Mouse (Mus musculus): ENCODE measurements around the gene Eps8l1. TPM values are rescaled to one million over a fixed set of nuclear protein-coding genes. Genes with fewer than 3 reads are reported as not detected.
"Not testable (repeated sequence)": the region's sequence is repeated elsewhere in the genome, so short reads cannot be mapped to it uniquely, and the experiment has no call there.

Gene Eps8l1
- polyA plus RNA-seq (2012; rRNA removed), result 10.6 and 20.6 TPM in 2 replicates

DNA sequence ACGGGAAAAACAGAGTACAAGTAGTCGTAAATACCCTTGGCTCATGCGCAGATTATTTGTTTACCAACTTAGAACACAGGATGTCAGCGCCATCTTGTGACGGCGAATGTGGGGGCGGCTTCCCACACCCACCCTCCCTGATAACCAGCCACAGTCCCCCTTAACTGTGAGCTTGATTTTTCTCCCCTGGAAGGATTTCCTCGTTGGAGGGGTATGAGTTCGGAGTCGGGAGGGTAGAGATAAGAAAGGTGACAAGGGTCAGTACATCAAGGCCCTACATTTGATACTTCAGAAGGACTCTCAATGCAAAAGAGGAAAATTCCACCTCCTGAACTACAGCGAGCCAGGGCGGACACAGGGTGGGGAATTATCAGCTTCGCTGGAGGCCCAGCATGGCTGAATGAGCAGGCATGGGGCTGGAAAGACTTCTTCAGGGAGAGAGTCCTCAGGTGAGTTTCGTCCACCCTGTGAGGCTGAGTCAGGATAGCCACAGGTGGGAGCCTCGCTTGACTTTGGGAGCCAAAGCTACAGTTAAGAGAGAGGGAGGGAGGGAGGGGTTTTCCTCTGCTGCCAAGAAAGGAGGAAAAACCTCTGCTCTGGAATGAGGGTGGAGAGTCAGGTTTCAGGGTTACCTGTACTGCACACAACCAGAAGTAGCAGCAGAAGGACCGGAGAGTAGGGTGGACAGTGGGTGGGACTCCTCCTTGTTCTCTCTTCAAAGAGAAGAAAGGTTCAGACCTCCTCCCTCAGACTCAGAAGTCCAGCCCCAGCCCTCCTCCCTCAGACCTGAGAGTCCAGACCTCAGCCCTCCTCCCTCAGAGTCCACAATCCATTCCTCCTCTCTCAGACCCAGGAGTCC, at the start of gene Eps8l1:
Eps8l1 (plus strand) TSS at position 99 of the 859 bp plus-strand sequence.
- 57% methylated on average over 13 of the region's 16 CpGs for WGBS

DNA sequence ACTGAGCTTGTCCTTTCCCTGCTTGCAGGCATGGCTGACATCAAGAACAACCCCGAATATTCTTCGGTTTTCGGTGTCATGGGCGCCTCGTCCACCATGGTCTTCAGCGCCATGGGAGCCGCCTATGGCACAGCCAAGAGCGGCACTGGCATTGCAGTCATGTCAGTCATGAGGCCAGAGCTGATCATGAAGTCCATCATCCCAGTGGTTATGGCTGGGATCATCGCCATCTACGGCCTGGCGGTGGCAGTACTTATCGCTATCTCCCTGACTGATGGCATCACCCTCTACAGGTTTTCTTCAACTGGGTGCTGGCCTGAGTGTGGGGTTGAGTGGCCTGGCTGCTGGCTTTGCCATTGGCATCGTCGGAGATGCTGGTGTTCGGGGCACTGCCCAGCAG, 48.1 kb upstream of the Eps8l1 start:
- WGBS, result 93% methylated on average over 15 of the region's 15 CpGs
- DNase-seq; H3K4me1 ChIP-seq (ENCODE audit: control insufficient read depth, insufficient read depth, low read length); H3K4me3 ChIP-seq (replicated peaks; ENCODE audit: insufficient read depth, low read depth, low read length); H3K27ac ChIP-seq (ENCODE audit: insufficient read depth, low read length); H3K27me3 ChIP-seq (ENCODE audit: control insufficient read depth, insufficient read depth, low read length): not testable (repeated sequence)

More for the DNA sequence above, at the start of gene Eps8l1:
- Histone ChIP-seq H3K27ac (ENCODE audit: insufficient read depth, low read length) (peak within 1 kb of the TSS; percentile 58), H3K4me1 (ENCODE audit: control insufficient read depth, insufficient read depth, low read length) (no peaks in the 10 kb centered on the region; the same call in 1 of the 2 replicates), H3K27me3 (ENCODE audit: control insufficient read depth, insufficient read depth, low read length) (no peaks in the 10 kb centered on the region), H3K4me3 (replicated peaks; ENCODE audit: insufficient read depth, low read depth, low read length) (peak within 1 kb of the TSS; percentile 63)
- DNase-seq, result no peak
- no peak for TF ChIP-seq POLR2A (IDR thresholded peaks at IDR 0.05; ENCODE audit: borderline replicate concordance, insufficient read depth, low read length)
- no peak for TF ChIP-seq CTCF (IDR thresholded peaks at IDR 0.05; ENCODE audit: borderline replicate concordance, insufficient read depth, low read depth, low read length)

DNA sequence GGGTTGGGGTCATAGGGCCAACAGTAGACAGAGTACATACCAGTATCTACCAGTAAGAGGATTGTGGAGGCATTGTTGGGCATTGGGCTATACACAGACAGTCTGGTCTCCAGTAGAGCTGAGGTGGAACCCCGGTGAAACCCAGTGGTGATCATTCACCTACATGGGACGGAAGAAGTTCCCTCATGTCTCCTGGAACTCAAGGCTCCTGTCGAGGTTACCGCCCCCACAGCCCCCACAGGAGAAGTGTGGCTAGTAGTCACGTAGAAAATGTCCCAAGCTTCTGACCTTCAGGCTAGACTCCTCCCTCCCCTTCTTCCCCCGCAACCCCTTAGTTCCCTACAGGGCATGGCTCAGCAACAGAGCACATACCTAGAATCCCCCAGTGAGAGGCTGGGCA, 40.8 kb upstream of the Eps8l1 start:
- no peak for TF ChIP-seq CTCF (IDR thresholded peaks at IDR 0.05; ENCODE audit: borderline replicate concordance, insufficient read depth, low read depth, low read length)
- Histone ChIP-seq H3K4me1 (ENCODE audit: control insufficient read depth, insufficient read depth, low read length) (no peaks in the 10 kb centered on the region), H3K4me3 (replicated peaks; ENCODE audit: insufficient read depth, low read depth, low read length) (no peak overlapping the region), H3K27me3 (ENCODE audit: control insufficient read depth, insufficient read depth, low read length) (no peaks in the 10 kb centered on the region), H3K27ac (ENCODE audit: insufficient read depth, low read length) (no peak overlapping the region)
- 70% methylated on average over 6 of the region's 6 CpGs for WGBS
- no peak for DNase-seq

DNA sequence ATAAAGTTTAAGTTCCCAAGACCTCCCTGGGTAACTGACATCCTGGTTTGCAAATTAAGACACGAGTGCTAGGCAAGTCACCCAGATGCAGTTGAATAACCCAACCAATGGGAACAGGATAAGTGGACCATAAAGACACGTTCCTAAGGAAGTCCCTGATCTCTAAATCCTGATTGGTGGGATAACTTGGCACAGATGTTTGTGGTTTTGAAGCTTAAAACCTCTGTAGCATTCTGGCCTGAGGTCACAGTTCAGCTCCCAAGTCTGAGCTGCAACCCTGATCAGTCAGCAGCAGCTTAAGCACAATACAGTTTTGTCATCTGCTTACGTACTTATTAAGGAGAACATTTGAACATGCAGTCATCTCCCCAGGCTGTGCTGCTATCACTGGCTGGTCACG, 40.2 kb upstream of the Eps8l1 start:
- H3K27me3 ChIP-seq (ENCODE audit: control insufficient read depth, insufficient read depth, low read length), result no peaks in the 10 kb centered on the region
- WGBS, result 56% methylated on average over 4 of the region's 4 CpGs
- TF ChIP-seq POLR2A (IDR thresholded peaks at IDR 0.05; ENCODE audit: borderline replicate concordance, insufficient read depth, low read length) (no peak), CTCF (IDR thresholded peaks at IDR 0.05; ENCODE audit: borderline replicate concordance, insufficient read depth, low read depth, low read length) (no peak)
- no peak for DNase-seq
- no peaks in the 10 kb centered on the region for H3K4me1 ChIP-seq (ENCODE audit: control insufficient read depth, insufficient read depth, low read length)
- H3K27ac ChIP-seq (ENCODE audit: insufficient read depth, low read length), result no peak overlapping the region
- no peak overlapping the region for H3K4me3 ChIP-seq (replicated peaks; ENCODE audit: insufficient read depth, low read depth, low read length)

GRCm38 (mm10) chr7:4427161-4427912, 33.1 kb upstream of the Eps8l1 start:
- H3K4me3 ChIP-seq (replicated peaks; ENCODE audit: insufficient read depth, low read depth, low read length), result no peak overlapping the region
- WGBS, result 46% methylated on average over 7 of the region's 7 CpGs
- no peaks in the 10 kb centered on the region for H3K27me3 ChIP-seq (ENCODE audit: control insufficient read depth, insufficient read depth, low read length)
- H3K4me1 ChIP-seq (ENCODE audit: control insufficient read depth, insufficient read depth, low read length), result no peaks in the 10 kb centered on the region
- DNase-seq, result peak; percentile 83 to 84
- TF ChIP-seq POLR2A (IDR thresholded peaks at IDR 0.05; ENCODE audit: borderline replicate concordance, insufficient read depth, low read length) (no peak), CTCF (IDR thresholded peaks at IDR 0.05; ENCODE audit: borderline replicate concordance, insufficient read depth, low read depth, low read length) (peak; percentile 99)
- H3K27ac ChIP-seq (ENCODE audit: insufficient read depth, low read length), result no peak overlapping the region

DNA sequence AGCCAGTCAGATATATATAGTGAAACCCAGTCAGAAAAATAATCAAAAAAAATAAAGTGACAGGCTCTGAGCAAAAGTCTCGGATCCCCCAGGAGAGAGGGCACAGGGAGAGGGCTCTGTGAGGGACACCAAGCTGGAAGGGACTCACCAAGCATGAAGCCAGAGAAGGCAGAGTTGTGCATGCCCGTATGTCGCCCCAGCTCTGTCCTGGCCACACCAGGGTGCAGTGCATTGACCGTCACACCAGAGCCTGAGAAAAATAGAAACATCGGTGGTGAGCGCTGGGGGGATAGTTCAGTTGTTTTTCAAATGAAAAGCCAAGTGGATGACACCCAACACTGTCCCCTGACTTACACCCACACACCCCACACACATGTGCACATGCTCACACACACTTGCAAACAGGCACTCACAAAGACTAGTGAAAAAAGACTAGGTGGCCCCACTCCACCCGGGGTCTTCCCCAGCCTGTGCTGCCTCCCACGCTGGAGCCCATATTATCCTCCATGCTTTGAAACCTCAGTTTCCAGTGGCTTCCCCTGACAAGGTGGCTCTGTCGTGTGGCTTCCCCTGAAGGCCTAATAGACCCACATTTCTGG, 30.1 kb upstream of the Eps8l1 start:
- TF ChIP-seq CTCF (IDR thresholded peaks at IDR 0.05; ENCODE audit: borderline replicate concordance, insufficient read depth, low read depth, low read length), result no peak
- TF ChIP-seq POLR2A (IDR thresholded peaks at IDR 0.05; ENCODE audit: borderline replicate concordance, insufficient read depth, low read length), result no peak
- no peak for DNase-seq
- Histone ChIP-seq H3K27ac (ENCODE audit: insufficient read depth, low read length) (no peak overlapping the region), H3K4me3 (replicated peaks; ENCODE audit: insufficient read depth, low read depth, low read length) (no peak overlapping the region), H3K27me3 (ENCODE audit: control insufficient read depth, insufficient read depth, low read length) (no peaks in the 10 kb centered on the region), H3K4me1 (ENCODE audit: control insufficient read depth, insufficient read depth, low read length) (no peaks in the 10 kb centered on the region)
- WGBS, result 90% methylated on average over 9 of the region's 9 CpGs

DNA sequence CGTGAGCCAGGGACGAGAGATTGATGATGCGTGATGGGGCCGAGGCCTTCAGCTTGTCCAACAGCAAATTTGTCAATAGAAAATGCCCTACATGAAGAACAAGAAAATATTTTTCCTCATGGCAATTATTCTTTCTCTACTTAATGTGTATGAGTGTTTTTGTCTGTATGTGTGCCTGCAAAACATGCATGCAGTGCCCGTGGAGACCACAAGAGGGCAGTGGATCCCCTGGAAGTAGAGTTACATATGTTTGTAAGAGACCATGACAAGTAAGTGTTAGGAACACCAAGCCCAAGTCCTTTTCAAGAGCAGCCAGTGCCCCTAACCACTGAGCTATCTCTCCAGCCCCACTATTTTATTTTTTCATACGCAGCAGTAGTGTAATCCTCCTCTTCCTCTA, 28.9 kb upstream of the Eps8l1 start:
- 80% methylated on average over 6 of the region's 6 CpGs for WGBS
- Histone ChIP-seq H3K27me3 (ENCODE audit: control insufficient read depth, insufficient read depth, low read length) (no peaks in the 10 kb centered on the region), H3K4me3 (replicated peaks; ENCODE audit: insufficient read depth, low read depth, low read length) (no peak overlapping the region), H3K27ac (ENCODE audit: insufficient read depth, low read length) (no peak overlapping the region), H3K4me1 (ENCODE audit: control insufficient read depth, insufficient read depth, low read length) (no peaks in the 10 kb centered on the region)
- peak; percentile 26 to 46 for DNase-seq
- no peak for TF ChIP-seq POLR2A (IDR thresholded peaks at IDR 0.05; ENCODE audit: borderline replicate concordance, insufficient read depth, low read length)
- peak; percentile 73 for TF ChIP-seq CTCF (IDR thresholded peaks at IDR 0.05; ENCODE audit: borderline replicate concordance, insufficient read depth, low read depth, low read length)

Measured in cerebellum, adult 2 months (tissue).